Mouse (Mus musculus): ENCODE results near the gene Lmntd1.

DNA sequence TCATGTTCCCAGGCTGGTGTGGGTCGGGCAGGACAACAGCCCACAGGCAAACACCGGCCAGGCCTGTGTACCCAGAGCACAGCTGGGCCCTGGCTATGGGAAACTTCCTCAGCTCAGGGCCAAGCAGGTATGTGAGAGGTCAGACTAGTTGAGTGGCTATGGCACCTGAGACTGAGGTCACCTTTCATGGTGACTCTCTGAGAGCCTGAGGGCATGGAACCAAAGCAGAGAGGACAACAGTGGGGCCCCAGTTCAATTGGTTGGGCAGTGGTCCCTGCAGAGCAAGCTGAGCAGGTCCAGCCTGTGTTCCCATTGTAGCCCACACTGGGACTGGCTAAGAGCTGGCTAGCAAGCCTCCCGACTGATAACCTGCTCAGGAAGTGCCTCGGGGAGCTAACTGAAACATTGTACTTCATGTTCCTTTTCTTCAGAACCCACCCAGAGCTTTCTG, 135.3 kb downstream of the Lmntd1 start:
- TF ChIP-seq CTCF (IDR thresholded peaks at IDR 0.05; ENCODE audit: low read depth, low read length), result no peak
- no peak for TF ChIP-seq POLR2A (IDR thresholded peaks at IDR 0.05; ENCODE audit: borderline replicate concordance, low read depth, low read length)
